Mouse (Mus musculus): ENCODE data around the gene Topors.

Gene Topors

DNA sequence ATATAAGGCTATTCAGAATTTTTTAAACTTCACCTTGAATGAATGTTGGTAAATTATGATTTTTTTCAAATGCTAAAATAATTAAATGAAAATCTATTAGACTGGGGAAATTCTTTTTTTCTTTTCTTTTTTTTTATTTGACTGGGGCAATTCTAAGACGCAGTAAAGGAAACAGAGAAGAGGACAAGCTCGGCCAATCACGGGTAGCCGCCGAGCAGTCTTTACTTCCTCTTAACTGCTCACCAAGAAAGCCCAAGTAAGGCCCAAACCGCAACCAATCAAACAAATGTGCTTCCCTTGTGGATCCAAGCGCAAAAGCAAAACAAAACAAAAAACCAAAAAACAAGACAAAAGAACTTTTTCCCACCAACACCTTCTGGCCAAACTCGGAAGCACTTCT is 25.6 kb downstream of the Topors start:
- DNase-seq: no peak

DNA sequence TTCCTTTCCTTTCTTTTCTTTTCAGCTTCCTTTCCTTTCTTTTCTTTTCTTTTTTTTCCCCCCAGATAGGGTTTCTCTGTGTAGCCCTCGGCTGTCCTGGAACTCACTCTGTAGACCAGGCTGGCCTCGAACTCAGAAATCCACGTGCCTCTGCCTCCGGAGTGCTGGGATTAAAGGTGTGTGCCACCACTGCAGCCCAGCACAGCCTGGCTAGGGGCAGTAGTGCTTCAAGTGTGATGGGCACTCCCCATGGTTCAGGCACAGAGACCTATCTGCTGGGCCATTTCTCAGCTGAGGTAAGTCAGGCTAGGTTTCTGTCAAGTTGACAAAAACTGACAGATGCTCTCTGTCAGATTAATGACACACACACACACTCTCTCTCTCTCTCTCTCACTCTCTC is 26.6 kb downstream of the Topors start:
- no peak for DNase-seq

DNA sequence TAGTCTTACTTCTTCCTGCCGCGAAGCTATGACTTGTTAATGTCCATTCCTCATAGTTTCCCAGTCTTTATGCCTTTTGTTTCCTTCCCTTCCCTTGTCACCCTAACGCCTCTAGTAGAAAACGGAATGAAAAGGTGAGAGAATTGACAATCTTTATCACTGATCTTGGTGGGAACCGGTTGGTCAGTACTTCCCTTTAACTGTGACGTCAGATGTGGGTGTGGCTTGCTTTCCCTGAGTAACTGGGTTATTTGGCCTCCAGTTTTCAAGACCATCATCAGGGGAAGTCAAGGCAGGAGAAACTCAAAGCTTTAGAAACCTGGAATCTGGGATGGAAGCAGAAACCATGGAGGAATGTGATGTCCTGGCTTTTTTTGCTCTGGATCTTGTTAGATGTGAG is 27.7 kb downstream of the Topors start:
- DNase-seq: no peak

DNA sequence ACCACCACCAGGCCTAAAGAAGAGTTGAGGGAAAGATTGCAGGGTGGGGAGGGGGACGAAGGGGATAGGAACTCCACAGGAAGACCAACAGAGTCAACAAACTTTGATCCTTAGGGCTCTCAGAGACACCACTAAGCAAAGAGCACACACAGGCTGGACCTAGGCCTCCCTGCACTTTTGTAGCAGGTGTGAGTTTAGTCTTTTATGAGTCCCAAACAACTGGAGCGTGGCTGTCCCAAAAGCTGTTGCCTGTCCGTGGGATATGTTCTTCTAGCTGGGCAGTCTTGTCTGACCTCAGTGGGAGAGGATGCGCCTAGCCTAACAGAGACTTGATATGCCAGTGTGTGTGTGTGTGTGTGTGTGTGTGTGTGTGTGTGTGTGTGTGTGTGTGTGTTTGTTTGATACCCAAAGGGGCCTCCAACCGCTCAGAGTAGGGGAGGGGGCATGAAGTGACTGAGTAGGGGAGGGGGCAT is 29.3 kb downstream of the Topors start:
- DNase-seq: no peak

DNA sequence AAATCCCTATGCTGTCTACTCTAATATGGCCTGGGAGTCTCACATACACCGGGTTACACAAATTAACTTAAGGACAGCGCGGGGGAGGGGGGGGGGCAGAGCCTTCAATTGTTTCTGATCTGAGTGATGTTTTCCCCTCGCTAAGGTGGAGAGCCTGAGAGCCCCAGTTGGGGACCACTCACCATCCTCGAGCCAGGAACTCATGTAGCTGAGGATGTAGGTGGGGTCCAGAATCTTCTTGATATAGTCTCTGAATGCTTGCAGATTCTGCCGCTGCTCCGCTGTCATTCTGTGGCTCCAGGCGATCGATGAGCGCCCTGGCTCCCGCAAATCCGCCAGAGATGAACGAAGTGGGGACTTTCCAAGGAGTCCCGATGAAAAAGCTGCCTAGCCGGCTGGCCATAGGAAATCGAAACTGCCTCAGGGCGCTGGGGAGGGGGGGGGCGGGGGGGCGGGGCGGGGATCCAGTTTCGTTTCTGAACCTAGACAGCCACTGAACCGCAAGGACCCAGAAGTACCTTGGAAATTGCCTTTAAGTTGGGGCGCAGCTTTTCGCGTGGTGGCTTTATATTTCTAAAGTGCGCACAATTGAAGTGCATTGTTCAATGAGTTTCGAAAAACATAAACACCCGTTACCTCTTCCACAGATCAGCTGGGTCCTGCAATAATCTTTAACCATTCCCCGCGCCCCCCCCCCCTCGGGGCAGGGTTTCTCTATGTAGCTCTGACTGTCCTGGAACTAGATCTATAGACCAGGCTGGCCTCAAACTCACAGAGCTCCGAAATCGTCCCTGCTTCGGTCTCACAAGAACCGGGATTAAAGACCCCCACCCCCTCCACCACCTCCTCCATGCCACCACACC is 30.0 kb downstream of the Topors start, which contains the start of gene Ddx58:
Ddx58 (minus strand) TSS at position 420 of the 863 bp plus-strand sequence.
- no peak for DNase-seq

DNA sequence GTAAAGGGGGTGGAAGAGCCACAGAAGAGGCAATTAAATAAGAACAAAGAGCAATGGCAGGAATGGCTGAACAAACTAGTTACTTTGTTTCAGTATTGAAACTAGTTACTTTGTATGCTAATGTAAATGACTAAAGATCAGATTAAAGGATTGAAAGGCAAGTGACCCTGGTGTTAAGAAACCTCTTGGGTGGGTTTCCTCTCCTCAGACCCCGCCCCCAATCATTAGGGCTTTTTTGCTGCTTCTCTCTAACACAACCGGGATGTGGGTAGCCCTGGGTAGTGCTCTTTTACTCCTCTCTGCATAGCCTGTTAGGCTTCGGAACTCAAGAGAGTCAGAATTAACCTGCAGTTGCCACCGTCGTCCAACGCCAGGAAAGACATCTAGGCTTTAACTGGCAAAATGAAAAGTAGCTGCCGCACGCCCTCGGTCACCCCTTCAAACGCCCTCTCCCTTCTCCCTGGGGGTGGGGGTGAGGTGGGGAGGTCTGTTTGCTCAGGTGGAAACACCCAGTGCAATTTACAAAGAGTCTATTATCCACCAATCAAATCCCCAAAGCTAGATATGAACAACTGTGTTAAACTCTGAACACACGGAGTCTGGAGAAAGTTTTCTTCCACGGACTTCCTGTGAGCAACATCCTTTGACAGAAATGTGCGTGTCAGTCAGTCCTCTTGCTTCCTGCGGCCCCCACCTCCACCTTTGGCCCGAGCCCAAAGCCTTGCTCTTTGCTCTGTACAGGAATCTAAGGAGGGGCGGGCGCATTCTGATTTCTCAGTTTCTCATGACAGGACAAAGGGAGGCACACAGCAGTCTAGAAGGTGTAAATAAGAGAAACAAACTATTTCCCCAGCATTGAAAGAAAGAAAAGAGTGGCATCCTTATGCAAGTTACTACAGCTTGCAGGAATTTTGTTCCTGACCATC is 30.9 kb downstream of the Topors start:
- no peak for DNase-seq

DNA sequence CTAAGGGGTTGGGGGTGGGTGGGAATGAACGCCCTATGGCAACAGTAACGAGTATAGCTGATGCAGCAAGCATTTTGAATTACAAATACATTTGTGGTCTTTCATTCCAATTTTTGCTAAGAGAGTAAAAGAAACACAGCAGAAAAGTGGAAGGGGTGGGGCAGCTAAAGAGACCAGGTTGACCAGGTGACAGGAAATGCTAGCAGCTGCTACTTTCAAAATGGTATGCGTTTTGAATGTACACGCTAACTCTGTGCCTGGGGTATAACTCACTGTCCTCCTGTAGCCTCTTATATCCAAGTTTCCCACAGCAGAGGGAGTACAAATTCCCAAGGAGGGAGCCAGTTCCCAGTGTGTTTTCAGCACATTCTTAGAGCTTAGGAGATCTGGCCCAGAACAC is 32.8 kb downstream of the Topors start:
- no peak for DNase-seq

DNA sequence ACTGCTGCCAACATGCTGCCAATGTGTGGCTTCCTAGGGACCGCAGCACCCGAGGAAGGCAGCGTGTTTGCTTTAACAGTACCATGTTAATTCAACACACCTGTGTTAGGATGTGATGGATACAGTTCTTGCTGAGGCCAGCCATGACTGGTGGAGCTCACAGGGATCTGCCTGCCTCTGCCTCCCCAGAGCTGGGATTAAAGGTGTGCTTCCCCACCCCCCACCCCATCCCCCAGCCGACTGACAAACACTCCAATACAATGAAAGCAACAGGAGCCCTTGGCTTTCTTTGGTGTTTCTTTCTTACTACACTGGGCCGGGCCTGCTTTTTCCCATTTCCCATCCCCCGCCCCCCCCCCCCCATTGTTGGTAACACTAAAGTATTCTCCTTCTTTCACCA is 35.4 kb downstream of the Topors start:
- no peak for DNase-seq

DNA sequence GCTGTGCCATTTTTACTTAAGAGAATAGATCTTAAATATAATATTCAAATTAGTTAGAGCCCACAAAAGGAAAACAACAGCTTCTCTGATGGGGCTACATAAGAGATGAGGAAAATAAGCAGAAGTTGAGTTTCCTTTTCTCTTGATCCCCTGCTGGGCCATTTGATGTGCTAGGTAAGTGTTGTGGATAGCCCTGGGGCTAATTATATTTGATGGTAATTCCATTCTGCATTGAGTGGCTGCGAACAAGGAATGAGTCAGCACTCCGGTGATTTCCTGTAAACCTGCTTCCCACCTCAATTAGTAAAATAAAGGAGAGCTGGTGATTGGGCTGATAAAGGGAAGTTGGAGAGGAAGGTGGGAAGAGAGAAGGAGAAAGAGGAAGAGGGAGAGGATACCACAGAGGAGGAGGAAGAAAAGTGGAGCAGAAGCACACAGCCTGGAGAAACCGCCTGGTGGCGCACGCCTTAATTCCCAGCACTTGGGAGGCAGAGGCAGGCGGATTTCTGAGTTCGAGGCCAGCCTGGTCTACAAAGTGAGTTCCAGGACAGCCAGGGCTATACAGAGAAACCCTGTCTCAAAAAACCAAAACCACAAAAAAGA is 36.5 kb downstream of the Topors start:
- DNase-seq: no peak

DNA sequence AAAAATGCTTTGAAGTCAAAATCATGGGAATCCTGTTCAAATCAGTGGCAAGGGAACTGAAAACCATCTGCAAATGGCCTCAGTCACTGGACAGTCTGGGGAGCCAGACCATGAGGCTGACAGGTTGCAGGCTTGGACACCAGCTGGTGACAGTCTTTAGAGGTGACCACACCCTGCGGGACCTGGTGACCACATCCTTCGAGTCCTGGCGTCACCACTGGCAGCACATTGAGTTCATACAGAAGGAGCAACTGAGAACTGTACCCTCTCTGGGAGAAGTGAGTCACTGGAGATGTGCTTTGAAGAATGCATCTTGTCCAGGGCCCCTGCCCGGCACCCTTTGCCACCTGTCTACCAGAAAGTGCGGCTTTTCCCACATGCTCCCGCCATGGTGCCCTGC is 39.9 kb downstream of the Topors start:
- no peak for DNase-seq

DNA sequence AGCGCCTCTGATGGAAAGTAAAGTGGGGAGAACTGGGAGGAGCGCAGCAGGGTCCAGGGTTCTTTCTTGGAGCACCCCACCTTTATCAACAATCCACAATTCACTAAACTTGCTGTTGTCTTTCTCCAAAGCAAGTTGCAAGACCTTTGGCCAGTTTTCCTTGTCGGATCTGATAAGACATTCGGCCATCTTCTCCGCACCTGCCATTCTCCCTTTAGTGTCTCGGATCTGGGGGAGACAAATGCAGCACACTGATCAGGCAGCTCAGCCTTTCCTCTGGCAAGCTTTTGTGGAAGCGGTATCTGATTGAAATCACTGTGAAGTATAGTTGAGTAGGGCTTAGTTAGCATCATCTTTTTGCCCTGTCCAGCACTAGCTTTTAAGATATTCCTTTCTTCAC is 41.8 kb downstream of the Topors start:
- no peak for DNase-seq

DNA sequence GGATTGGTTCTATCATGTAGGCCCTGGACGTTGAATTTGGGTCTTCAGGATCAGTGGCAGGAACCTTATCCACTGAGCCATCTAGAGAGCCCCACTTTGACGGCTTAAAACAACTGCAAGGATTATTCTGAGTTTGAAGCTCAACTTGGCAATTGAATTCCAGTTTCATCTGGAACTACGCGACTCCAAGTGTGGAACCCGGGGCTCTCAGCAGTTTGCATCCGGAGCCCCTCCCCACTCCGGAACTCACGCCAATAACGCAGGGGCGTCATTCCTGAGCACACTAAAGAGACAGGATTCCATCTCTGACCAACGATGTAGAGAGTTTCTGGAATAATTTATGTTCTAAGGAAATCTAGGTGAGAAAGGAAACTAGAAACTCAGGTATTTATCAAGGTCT is 42.5 kb downstream of the Topors start:
- DNase-seq: no peak

DNA sequence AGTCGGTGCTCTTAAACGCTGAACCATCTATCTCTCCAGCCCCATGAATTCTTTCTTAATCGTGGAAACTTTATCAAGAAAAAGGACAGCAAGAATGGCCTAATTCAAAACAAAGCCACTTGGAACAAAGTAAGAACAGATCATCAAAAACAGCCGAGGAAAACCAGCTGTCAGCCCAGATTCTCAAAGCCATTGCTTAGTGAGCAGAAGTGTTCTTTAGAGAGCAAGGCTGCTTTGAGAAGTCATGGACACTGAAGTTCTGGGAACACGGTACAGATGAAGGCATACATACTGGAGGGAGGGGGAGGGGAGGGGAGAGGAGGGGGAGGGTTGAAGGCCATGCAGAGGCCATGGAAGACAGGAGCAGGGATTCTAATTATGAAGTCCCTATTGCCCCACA is 43.6 kb downstream of the Topors start:
- DNase-seq: no peak

DNA sequence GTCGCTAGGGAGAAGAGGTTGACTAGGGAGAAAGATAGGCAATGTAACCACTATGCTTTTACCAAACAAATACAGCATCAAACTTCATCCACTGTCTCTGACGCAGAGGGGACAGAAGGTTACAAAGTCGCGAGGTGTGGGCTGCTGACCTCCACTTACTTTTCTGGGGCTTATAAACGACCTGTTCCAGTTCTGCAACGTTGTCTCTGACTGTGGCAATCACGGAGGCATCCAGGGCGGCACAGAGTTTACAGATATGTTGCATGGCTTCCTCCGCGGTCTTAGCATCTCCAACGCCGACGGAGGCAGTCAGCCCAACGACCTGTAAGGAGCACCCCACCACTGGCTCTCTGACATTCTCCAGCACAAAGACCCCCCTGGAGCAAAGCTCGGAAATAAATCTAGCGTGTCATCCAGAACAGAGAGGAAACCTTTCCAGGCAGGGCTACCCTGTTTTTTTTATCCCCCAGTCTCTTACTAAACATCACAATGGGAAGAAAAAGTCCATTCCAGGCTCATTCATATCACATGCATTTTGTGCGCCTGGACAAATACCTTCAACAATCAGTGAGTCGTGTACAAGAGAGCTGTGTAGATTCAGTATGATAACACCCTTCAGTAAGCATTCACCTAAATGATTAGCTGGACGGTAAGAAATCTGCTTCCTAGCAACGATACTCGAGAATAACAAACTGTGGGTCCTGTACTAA is 47.6 kb downstream of the Topors start:
- no peak for DNase-seq

DNA sequence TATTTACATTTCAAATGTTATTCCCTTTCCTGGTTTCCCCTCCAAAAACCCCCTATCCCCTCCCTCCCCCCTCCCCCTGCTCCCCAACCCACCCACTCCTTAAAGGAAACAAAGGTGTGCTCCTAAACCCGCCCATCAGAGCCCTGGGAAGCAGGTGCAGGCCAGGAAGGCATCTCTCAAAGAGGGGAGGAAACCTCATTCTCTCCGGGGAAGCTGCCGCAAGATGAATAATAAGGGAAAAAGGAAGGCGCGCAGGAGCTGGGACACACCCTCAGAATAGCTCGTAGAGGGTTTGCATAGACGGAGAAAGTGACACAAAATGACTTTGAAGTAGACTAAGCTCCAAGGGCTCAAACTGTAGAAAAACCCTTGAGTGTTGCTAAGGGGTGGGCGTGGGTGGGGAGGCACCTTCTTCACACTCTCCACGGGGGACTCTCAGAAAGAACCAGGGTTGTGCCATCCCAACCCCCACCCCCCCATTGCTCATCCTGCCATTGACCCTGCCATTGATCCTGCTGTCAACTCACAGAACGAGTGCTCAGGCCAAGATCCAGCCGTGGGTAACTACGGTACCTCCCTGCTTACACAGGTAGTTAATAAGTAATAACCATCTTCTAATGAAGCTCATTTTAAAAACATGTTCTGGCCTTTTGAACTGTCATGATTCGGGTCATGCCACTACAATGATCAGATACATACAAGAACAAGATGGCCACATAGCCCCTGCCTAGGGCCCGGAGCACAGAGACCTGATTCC is 48.5 kb downstream of the Topors start:
- DNase-seq: no peak

DNA sequence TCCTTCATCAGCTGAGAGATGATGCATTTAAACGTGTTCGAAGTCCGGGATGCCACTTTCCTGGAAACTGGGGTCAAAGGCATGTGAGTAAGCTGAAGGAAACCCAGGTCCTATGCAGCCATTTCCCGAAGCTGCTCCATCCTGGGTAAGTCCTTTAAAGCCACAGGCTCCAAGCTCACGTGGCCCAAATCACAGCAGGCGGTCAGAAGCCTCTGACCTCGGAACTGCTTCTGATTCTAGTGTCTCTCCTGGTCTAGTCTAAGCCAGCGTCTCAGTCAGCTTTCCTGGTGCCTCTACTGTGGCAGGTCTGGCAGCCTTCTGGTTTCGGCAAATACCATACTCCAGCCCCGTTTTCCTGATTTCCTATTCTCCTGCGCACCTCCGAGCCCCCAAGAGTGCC is 49.2 kb downstream of the Topors start:
- DNase-seq: no peak

DNA sequence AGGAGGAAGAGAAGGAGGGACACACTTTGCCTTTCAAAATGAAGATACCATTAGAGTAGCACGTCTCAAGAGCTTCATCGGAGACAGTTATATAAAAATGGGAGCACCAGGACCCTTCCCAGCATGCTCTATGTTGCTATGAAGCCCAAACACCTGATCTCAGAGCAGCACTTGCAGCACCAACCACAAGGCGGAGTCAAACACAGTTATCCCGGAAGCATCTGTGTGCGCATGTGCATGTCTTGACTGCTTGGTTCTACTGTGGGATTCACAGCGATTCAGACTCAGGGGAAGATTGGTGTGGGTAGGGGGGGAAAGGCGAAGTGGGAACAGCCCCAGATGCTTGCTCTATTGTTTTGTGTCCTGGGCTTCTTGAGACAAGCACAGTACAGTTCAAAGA is 51.3 kb downstream of the Topors start:
- no peak for DNase-seq

DNA sequence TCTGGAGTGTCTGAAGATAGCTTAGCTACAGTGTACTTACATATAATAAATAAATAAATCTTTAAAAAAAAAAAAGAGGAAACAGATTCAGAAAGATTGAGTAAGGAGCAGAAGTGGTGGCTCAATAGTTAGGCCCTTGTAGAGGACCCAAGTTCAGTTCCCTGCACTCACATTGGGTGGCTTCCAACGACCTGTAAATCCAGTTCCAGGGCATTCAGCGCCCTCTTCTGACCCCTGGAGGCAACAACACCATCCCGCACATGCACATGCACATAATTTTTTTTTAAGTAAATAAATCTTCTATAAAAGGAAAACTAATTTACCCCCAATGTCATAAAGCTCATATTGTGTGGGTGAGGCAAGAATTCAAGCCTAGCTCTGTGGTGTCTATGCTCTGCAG is 51.7 kb downstream of the Topors start:
- DNase-seq: no peak

DNA sequence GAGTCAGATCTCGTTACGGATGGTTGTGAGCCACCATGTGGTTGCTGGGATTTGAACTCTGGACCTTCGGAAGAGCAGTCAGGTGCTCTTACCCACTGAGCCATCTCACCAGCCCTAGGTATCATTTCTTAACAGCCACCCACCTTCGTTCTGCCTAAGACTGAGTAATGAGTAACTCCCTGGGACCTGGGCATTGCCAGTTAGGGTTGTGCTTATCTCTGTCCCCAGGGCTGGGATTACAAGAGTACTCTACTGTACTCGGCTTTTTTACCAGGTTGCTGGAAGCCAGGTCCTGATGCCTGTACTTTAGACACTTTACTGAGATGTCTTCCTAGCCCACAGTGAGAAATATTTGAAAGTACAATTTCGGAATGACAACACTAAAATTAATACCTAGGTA is 57.5 kb downstream of the Topors start:
- no peak for DNase-seq
